Comparison of ENCODE assay signal across 8 mouse cellular contexts in the genomic region with DNA sequence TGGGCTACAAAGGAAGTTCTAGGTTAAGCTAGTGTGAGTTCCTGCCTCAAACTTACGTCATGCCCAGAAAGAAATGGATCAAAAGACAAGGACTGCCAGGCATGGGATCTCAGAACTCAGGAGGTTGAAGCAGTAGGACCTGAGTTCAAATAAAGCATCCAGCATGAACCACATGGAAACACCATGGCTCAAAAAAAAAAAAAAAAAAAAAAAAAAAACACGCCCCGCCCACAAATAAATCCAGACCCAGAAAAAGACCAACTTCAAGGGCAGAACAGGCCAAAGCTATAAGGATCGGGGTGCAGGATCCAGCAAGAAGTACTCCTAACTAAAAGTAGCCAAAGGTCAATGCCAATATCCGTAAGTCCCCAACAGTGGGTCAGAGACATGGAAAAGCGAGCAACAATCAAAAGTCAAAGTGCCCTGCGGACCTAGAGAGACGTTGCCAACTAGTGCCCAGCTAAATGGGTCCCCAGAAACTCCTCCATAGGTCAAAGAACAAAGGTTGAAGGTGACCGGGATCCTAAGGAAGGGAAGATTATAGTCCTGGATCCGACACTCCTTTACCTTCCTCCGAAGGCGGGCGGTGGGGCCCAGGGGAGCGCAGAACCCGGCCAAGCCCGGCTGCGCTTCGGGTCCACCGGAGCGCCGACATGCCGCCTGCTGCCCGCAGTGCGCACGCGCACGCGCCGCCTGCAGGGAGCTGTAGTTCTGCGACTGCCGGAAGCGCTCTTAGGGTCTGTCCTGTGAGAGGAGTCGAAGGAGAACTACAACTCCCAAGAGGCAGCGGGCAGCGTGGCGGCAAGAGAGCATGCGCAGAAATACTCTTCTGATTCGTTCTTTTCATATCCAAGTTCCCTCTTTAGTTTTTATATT. TPM values are rescaled to one million over a fixed set of nuclear protein-coding genes. Genes with fewer than 3 reads are reported as not detected.
DNase-seq lines count a peak whose midpoint lies in the region; ATAC-seq lines count a peak whose summit lies in the region.

A gene (minus strand): TSS at position 684 of the 876 bp plus-strand sequence.

- WGBS in intestine, embryonic 14.5 days: 3% methylated on average over 38 of the region's 38 CpGs

- peak within 1 kb of the TSS; percentile 74 for H3K4me3 ChIP-seq in intestine, embryonic 14.5 days (ENCODE audit: low read depth, low read length)

- peak within 1 kb of the TSS; percentile 56 for H3K9ac ChIP-seq in intestine, embryonic 14.5 days (ENCODE audit: low read length)

- peak; percentile 85 to 90 for DNase-seq in adrenal gland, adult 18-20 months (ENCODE audit: low spot score in 2 of 2)
- DNase-seq in embryo, embryonic 11 days: peak; percentile 98
- peak; percentile 96 for DNase-seq in gastrocnemius, postnatal 25 days
- DNase-seq in intestine, embryonic 14.5 days (ENCODE audit: low spot score): peak; percentile 92
- peak; percentile 98 to 99 for DNase-seq in left cerebral cortex, postnatal 14 days (ENCODE audit: low spot score in 2 of 2)
- peak; percentile 98 for DNase-seq in mesoderm, embryonic 11.5 days (ENCODE audit: low read depth, low spot score)
- peak; percentile 96 to 97 for DNase-seq in right cerebral cortex, postnatal 36 days (ENCODE audit: low spot score in 2 of 2)
- peak; percentile 93 for DNase-seq in yolk sac, embryonic 10.5 days (ENCODE audit: low spot score)

- H3K9me3 ChIP-seq in intestine, embryonic 14.5 days (ENCODE audit: control insufficient read depth, low read length): peaks cover 4% of the 10 kb centered on the region

- H3K4me1 ChIP-seq in intestine, embryonic 14.5 days (replicated peaks; ENCODE audit: control insufficient read depth, insufficient read depth, low read length): peaks cover 4% of the 10 kb centered on the region; the same call in 1 of the 2 replicates

- peak; percentile 94 for ATAC-seq in intestine, embryonic 14.5 days (replicated peaks; ENCODE audit: low FRiP score, low TSS enrichment, low read depth)

- intact Hi-C loops in left cerebral cortex, postnatal 14 days (cut with DNase I): no loop called here

- H3K27me3 ChIP-seq in intestine, embryonic 14.5 days (replicated peaks; ENCODE audit: control insufficient read depth, insufficient read depth, low read length): no peaks in the 10 kb centered on the region

- H3K36me3 ChIP-seq in intestine, embryonic 14.5 days (ENCODE audit: control insufficient read depth, insufficient read depth, low read length): peaks cover 33% of the 10 kb centered on the region

- H3K4me2 ChIP-seq in intestine, embryonic 14.5 days (ENCODE audit: low read length): peak within 1 kb of the TSS; percentile 71

- H3K27ac ChIP-seq in intestine, embryonic 14.5 days (ENCODE audit: low read depth): no peak within 1 kb of the TSS

RNA-seq across cellular contexts. Expression of the gene that starts here (rescaled TPM):
- 10 to 100 TPM; 53.0 to 59.0 TPM for total RNA-seq in adrenal gland, adult 18-20 months (2021)
- total RNA-seq in gastrocnemius, postnatal 25 days (2021): 10 to 100 TPM; 26.7 to 27.2 TPM
- 37.9 and 40.1 TPM in 2 replicates for polyA plus RNA-seq in intestine, embryonic 14.5 days (2014; fragmentation: Nextera tagmentation; extraction: Ambion mirVana)
- total RNA-seq in left cerebral cortex, postnatal 14 days (2021): 10 to 100 TPM; 43.8 to 45.4 TPM
